Mouse (Mus musculus) inflammation-experienced regulatory T-cells (primary cell): ENCODE data around the gene Vcam1. TPM values are rescaled to one million over a fixed set of nuclear protein-coding genes. Genes with fewer than 3 reads are reported as not detected.

Source experiments
- polyA plus RNA-seq, 2 experiments: library from polyadenylated mRNA; unstranded; fragments of 100-300 nt; shearing (Covaris generic); gene quantifications; one replicate each; pipeline ENCODE4 v1.2.1; 2017

Gene Vcam1
- 10 to 100 TPM in 1 of 2 experiments, 1 to 10 TPM in 1; 2.3 to 21.7 TPM for polyA plus RNA-seq

GRCm38 (mm10) chr3:116129259-116129738 is at the start of gene Vcam1:
Gene Vcam1, minus strand, starts transcription at chr3:116129688.

Other genes with a start within 250 kb of the Vcam1 start
- gene Dph5, start 241.9 kb downstream of the Vcam1 start, polyA plus RNA-seq: 10 to 100 TPM; 54.2 to 79.4 TPM
- gene Slc30a7, start 122.3 kb downstream of the Vcam1 start, polyA plus RNA-seq: 10 to 100 TPM; 56.1 to 65.4 TPM
- 1 to 10 TPM; 5.0 to 5.8 TPM for gene Extl2, start 122.2 kb downstream of the Vcam1 start, polyA plus RNA-seq
- gene Gpr88, start 123.8 kb upstream of the Vcam1 start, polyA plus RNA-seq: 1 to 10 TPM in 1 of 2 experiments, not detected in 1; 1.0 TPM